Comparison of ENCODE assay signal across 8 mouse cellular contexts in the genomic region with DNA sequence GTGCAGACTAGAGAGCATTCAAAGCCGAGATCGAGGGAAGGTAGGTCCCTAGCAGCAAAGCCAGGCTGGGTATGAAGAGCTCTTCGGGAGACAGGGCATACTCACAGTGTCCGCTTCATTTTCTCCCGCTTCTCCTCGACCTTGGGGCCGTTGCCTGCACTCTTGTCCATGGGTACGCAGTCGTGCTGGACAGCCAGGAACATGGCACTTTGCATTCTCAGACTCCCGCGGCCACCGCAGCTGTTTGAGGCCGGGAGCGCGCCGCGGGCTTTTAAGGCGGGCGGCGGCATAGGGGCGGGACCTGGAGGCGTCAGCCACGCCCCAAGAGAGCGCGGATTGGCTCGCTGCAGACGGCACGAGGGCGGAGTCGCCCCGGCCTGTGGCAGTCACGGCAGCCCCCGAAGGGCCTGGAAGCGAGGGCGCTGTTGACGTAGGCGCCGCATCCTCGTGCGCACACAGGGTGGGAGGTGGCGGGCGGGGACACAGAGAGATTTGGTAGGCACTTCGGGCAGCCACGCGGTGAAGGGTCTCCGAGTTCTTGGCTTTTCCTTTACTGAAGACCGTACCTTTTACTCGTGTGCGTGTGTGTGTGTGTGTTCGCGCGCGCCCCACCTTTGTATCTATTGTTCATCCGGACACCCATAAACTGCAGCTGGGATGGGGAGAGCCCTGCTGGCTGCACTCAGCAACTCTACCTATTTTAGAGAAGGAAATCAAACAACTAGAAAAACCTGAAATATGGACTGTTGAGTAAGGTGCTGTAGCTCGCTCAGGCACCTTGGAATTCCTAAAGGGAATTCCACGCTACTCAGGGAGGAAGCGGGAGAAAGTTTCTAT. TPM values are rescaled to one million over a fixed set of nuclear protein-coding genes. Genes with fewer than 3 reads are reported as not detected.
DNase-seq lines count a peak whose midpoint lies in the region; ATAC-seq lines count a peak whose summit lies in the region.

A gene (minus strand): TSS at position 258 of the 837 bp plus-strand sequence.

- peak; percentile 99 for ATAC-seq in forebrain, embryonic 16.5 days
- ATAC-seq in lung, embryonic 15.5 days (ENCODE audit: borderline replicate concordance, extremely low read depth, low FRiP score, low TSS enrichment), result peak; percentile 100

- H3K4me2 ChIP-seq in forebrain, embryonic 16.5 days (ENCODE audit: low read length), result peak within 1 kb of the TSS; percentile 94
- peak within 1 kb of the TSS; percentile 88 for H3K4me2 ChIP-seq in lung, embryonic 15.5 days

- peak within 1 kb of the TSS; percentile 83 for H3K4me3 ChIP-seq in forebrain, embryonic 16.5 days (replicated peaks; ENCODE audit: low read length)
- H3K4me3 ChIP-seq in lung, embryonic 15.5 days, result peak within 1 kb of the TSS; percentile 62

- H3K4me1 ChIP-seq in forebrain, embryonic 16.5 days (replicated peaks; ENCODE audit: control insufficient read depth, insufficient read depth, low read length), result peaks cover 15% of the 10 kb centered on the region
- 0 out of 2 replicates have a peak, but pooled peaks cover 5% of the 10 kb centered on the region for H3K4me1 ChIP-seq in lung, embryonic 15.5 days

- no peaks in the 10 kb centered on the region for H3K36me3 ChIP-seq in forebrain, embryonic 16.5 days (ENCODE audit: control insufficient read depth, insufficient read depth)
- H3K36me3 ChIP-seq in lung, embryonic 15.5 days, result 0 out of 2 replicates have a peak, but pooled peaks cover 9% of the 10 kb centered on the region

- H3K27ac ChIP-seq in forebrain, embryonic 16.5 days (ENCODE audit: low read length), result peak within 1 kb of the TSS; percentile 79
- peak within 1 kb of the TSS; percentile 69 for H3K27ac ChIP-seq in lung, embryonic 15.5 days

- H3K27me3 ChIP-seq in forebrain, embryonic 16.5 days (replicated peaks; ENCODE audit: control insufficient read depth, insufficient read depth, low read length), result no peaks in the 10 kb centered on the region
- no peaks in the 10 kb centered on the region for H3K27me3 ChIP-seq in lung, embryonic 15.5 days

- H3K9ac ChIP-seq in forebrain, embryonic 16.5 days (replicated peaks; ENCODE audit: low read depth, low read length), result peak within 1 kb of the TSS; percentile 76
- peak within 1 kb of the TSS; percentile 60 for H3K9ac ChIP-seq in lung, embryonic 15.5 days

- WGBS in forebrain, embryonic 16.5 days, result under 1% methylated on average over 57 of the region's 57 CpGs
- under 1% methylated on average over 57 of the region's 57 CpGs for WGBS in lung, embryonic 15.5 days

- DNase-seq in ES-CJ7 (ENCODE audit: low read depth, low spot score), result peak; percentile 94
- DNase-seq in cerebellum, adult 11-12 months, result peak; percentile 95
- peak; percentile 98 for DNase-seq in heart, postnatal 4 days
- peak; percentile 91 to 96 for DNase-seq in layer of hippocampus, adult 8-10 months (ENCODE audit: low spot score in 2 of 2)
- DNase-seq in ovary, adult 18-20 months (ENCODE audit: low spot score), result peak; percentile 95
- DNase-seq in thymus, postnatal 0 days (ENCODE audit: low spot score), result peak; percentile 98

- no peaks in the 10 kb centered on the region for H3K9me3 ChIP-seq in forebrain, embryonic 16.5 days (ENCODE audit: control insufficient read depth, low read length)
- H3K9me3 ChIP-seq in lung, embryonic 15.5 days, result no peaks in the 10 kb centered on the region

RNA-seq across cellular contexts. Expression of the gene that starts here (rescaled TPM):
- polyA plus RNA-seq in forebrain, embryonic 16.5 days (2015; fragmentation: Nextera tagmentation; extraction: Ambion mirVana), result 67.9 and 85.7 TPM in 2 replicates
- total RNA-seq in heart, postnatal 4 days (2021), result 10 to 100 TPM; 51.0 to 68.0 TPM
- total RNA-seq in layer of hippocampus, adult 8-10 months (2022), result 10 to 100 TPM; 41.4 to 53.2 (median 46.8) TPM
- 149 and 155 TPM in 2 replicates for polyA plus RNA-seq in lung, embryonic 15.5 days (2015; fragmentation: Nextera tagmentation; extraction: Ambion mirVana)
- polyA plus RNA-seq in thymus, postnatal 0 days (2015; fragmentation: Nextera tagmentation; extraction: Ambion mirVana), result 61.4 and 61.7 TPM in 2 replicates

Comparison
In these comparisons a context has a peak if more than half of its experiments do, and no peak if none do; other contexts are left out.
1. Peak in every context shown above with its lines: DNase-seq, ATAC-seq, H3K4me3 ChIP-seq and H3K27ac ChIP-seq.